Mouse (Mus musculus) midbrain, embryonic 16.5 days (tissue): ENCODE results near the gene Tiam2. TPM values are rescaled to one million over a fixed set of nuclear protein-coding genes. Genes with fewer than 3 reads are reported as not detected.

Source experiments
- ATAC-seq: fragments of 200-750 bp; cut with Nextera tagmentation; 2 replicates; pipeline ENCODE4 v1.8.0; 2017; ENCODE audit warnings: moderate TSS enrichment
- H3K27ac ChIP-seq: fragments of 300-500 bp; sonication (generic); 2 replicates; pipeline ENCODE4 v1.5.1; 2014; ENCODE audit warnings: mild to moderate bottlenecking, low read length, mixed read lengths
- H3K27me3 ChIP-seq: fragments of 300-500 bp; sonication (generic); 2 replicates; pipeline ENCODE4 v1.6.1; 2014; ENCODE audit warnings: low read depth, low read length, mixed read lengths; ENCODE audit not compliant: control insufficient read depth, insufficient read depth
- H3K36me3 ChIP-seq: fragments of 300-500 bp; sonication (generic); 2 replicates; pipeline ENCODE4 v1.6.1; 2014; ENCODE audit warnings: mild to moderate bottlenecking, low read length, moderate library complexity, mixed read lengths; ENCODE audit not compliant: control insufficient read depth, insufficient read depth
- H3K4me1 ChIP-seq: fragments of 300-500 bp; sonication (generic); 2 replicates; pipeline ENCODE4 v1.6.1; 2014; ENCODE audit warnings: mild to moderate bottlenecking, low read length, mixed read lengths; ENCODE audit not compliant: control insufficient read depth, insufficient read depth
- H3K4me2 ChIP-seq: fragments of 300-500 bp; sonication (generic); 2 replicates; pipeline ENCODE4 v1.6.1; 2014; ENCODE audit warnings: mild to moderate bottlenecking, low read length, mixed read lengths
- H3K4me3 ChIP-seq: fragments of 300-500 bp; sonication (generic); 2 replicates; pipeline ENCODE4 v1.5.1; 2014; ENCODE audit warnings: low read depth, mild to moderate bottlenecking, low read length, moderate library complexity, mixed read lengths
- H3K9ac ChIP-seq: fragments of 300-500 bp; sonication (generic); 2 replicates; pipeline ENCODE4 v1.6.1; 2014; ENCODE audit warnings: low read depth, low read length, mixed read lengths
- H3K9me3 ChIP-seq: fragments of 300-500 bp; sonication (generic); replicated peaks from 2 replicates; pipeline ENCODE4 v1.6.1; 2014; ENCODE audit warnings: mild to moderate bottlenecking, low read length, mixed read lengths; ENCODE audit not compliant: control insufficient read depth, poor library complexity, severe bottlenecking
- WGBS: fragments of 180-500 bp; shearing (Covaris S2); extraction: QIAGEN DNeasy Blood & Tissue Kit; methylation state at CpG from one replicate; pipeline ENCODE4 v1.1.7; 2014; 5-methylcytosine and 5-hydroxymethylcytosine counted together
- polyA plus RNA-seq: library from polyadenylated mRNA; unstranded; fragments of >200 nt; fragmentation: Nextera tagmentation; extraction: Ambion mirVana; gene quantifications from 2 replicates; pipeline ENCODE4 v1.2.1, GENCODE M21; 2015

Gene Tiam2
- polyA plus RNA-seq, 1 experiment from 2014 or later = 4.7 TPM

DNA sequence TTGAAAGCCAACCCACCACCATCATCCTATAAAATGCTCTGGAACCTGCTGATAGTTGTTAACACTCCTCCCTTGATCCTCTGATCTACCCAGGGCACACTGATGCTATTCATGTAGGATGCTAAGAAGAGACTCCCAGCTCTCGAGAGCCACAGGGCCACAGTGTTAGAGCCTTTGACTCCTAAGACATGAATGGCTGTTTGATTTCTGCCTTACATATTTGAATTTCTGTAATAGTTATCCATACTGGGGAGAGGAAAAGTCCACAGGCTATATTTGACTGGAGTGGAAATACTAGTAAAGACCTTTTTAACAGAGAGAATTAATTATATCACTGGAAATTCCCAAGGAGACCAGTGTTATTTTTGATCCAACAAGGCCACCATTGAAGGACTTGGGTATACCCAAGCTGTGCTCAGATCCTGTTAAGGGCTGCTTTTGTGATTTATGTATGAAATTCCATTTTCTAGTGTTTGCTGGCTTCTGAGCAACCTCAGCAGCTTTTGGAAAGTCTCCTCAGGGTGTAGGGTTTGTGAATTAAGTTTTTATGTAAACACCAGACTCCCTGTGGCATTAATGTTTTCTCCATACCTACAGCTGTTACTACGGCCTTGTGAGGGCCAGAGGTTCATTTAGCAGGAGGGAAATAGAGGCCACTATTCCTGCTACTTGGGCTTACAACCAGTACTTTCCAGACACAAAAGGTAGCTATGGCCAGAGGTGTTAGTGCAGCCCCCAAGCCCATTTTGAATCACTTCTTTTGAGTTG, 131.7 kb downstream of the Tiam2 start:
- Histone ChIP-seq H3K4me2 (no peak overlapping the region), H3K4me1 (no peaks in the 10 kb centered on the region), H3K36me3 (no peaks in the 10 kb centered on the region), H3K4me3 (no peak overlapping the region), H3K9me3 (no peaks in the 10 kb centered on the region), H3K9ac (no peak overlapping the region), H3K27ac (no peak overlapping the region), H3K27me3 (no peaks in the 10 kb centered on the region)
- ATAC-seq = no peak
- 61% methylated on average over 2 of the region's 2 CpGs for WGBS

GRCm38 (mm10) chr17:3465861-3466260, 139.5 kb downstream of the Tiam2 start:
- H3K4me1 ChIP-seq = peaks cover 7% of the 10 kb centered on the region; the same call in 1 of the 2 replicates
- no peaks in the 10 kb centered on the region for H3K27me3 ChIP-seq
- no peaks in the 10 kb centered on the region for H3K36me3 ChIP-seq
- no peak overlapping the region for H3K4me2 ChIP-seq
- no peak overlapping the region for H3K27ac ChIP-seq
- H3K4me3 ChIP-seq = no peak overlapping the region
- no peak overlapping the region for H3K9ac ChIP-seq
- no peak for ATAC-seq
- H3K9me3 ChIP-seq = no peaks in the 10 kb centered on the region
- WGBS = 67% methylated on average over 4 of the region's 4 CpGs

DNA sequence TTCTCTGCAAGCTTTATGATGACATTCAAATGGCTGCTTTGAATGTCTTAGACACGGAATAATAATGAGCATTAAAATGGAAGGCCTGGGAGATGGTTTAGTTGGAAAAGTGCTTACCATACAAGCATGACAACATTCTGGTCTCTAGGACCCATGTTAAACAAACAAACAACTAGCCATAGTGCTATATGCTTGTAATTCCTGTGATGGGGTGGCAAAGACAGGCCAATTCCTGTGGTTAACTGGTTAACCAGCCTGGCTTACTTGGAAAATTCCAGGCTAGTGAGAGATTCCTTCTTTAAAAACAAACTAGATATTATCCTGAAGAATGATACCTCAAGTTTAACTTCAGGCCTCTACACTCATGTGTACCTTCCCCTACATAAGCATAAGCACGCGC, 140.3 kb downstream of the Tiam2 start:
- WGBS = 95% methylated on average over 3 of the region's 3 CpGs
- no peak for ATAC-seq
- Histone ChIP-seq H3K4me3 (no peak overlapping the region), H3K27ac (no peak overlapping the region), H3K27me3 (no peaks in the 10 kb centered on the region), H3K9ac (no peak overlapping the region), H3K9me3 (no peaks in the 10 kb centered on the region), H3K4me1 (peaks cover 7% of the 10 kb centered on the region; the same call in 1 of the 2 replicates), H3K36me3 (no peaks in the 10 kb centered on the region), H3K4me2 (no peak overlapping the region)

DNA sequence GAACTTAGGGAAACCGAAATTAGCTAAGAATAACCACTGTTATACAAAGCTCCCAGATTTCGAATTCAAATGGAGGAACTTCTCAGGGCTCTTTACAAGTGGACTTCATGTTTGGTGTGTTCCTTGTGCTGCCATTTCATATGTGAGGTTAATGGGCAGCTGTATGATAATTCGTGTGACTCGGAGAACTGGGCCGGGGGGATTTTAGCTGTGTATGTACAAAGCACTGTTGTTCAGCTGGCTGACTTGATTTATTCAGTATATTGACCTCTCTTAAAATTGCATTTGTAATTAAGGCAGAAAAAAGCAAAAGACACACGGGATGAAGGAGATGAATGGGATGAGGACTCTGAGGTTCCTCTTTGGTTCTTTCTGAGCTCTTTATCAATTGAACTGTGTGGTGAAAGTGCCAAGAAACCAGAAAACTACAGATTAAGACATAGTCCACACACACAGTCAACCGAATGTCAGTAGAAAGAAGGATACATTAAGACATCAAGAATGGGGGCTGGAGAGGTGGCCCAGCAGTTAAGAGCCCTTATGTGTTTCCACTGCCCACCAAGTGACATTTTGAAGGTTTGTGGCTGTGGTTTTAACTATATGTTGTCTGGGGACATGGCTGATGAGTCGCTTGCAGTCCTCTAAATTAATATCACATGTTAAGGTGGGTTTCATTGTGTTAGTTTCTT, 141.4 kb downstream of the Tiam2 start:
- no peaks in the 10 kb centered on the region for H3K36me3 ChIP-seq
- H3K27ac ChIP-seq = no peak overlapping the region
- no peaks in the 10 kb centered on the region for H3K27me3 ChIP-seq
- H3K4me2 ChIP-seq = no peak overlapping the region
- 41% methylated on average over 8 of the region's 8 CpGs for WGBS
- no peak for ATAC-seq
- H3K9ac ChIP-seq = no peak overlapping the region
- H3K9me3 ChIP-seq = no peaks in the 10 kb centered on the region
- no peak overlapping the region for H3K4me3 ChIP-seq
- H3K4me1 ChIP-seq = peaks cover 7% of the 10 kb centered on the region; the same call in 1 of the 2 replicates

DNA sequence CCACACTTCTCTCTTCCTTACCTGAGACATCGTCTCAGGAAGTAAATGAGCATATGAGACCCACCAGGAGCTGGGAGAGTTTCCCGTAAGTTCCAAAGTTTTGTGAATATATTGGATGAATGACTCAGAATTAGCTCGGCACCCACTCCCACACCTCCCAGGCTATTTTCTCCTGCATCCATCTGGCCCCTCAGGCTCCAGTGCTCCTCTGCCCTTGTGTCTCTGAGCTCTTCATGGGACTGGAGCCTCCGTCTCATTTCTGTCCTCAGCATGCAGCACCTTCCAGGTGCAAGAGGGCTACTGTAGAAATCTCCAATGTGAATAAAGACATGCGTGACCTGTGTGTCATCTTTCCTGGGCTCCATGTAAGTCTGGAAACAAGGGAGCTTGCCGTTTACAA, 145.6 kb downstream of the Tiam2 start:
- Histone ChIP-seq H3K27ac (no peak overlapping the region), H3K4me2 (no peak overlapping the region), H3K9ac (no peak overlapping the region), H3K36me3 (no peaks in the 10 kb centered on the region), H3K9me3 (no peaks in the 10 kb centered on the region), H3K4me1 (no peaks in the 10 kb centered on the region), H3K27me3 (no peaks in the 10 kb centered on the region), H3K4me3 (no peak overlapping the region)
- WGBS = 78% methylated on average over 6 of the region's 6 CpGs
- no peak for ATAC-seq

DNA sequence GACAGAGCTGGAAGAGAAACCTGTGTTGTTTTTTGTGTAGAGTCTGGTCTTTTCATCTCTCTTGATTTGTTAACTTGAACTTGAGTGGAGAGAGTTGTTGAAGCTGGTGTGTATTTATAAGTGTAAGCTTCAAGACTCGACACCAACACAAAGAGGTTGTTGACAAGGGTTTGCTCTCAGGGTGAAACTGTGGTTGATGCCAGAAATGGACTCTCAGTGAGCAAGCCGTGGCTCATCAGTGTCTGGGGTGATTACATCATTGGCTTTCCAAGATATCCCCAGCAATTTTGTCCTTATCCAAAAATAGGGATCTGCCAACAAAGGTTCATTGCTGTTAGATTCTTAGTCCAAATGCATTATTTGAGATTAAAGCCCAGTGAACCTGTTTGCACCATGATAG, 150.2 kb downstream of the Tiam2 start:
- Histone ChIP-seq H3K9ac (no peak overlapping the region), H3K36me3 (no peaks in the 10 kb centered on the region), H3K4me2 (no peak overlapping the region), H3K4me3 (no peak overlapping the region), H3K9me3 (no peaks in the 10 kb centered on the region), H3K4me1 (no peaks in the 10 kb centered on the region), H3K27me3 (no peaks in the 10 kb centered on the region), H3K27ac (no peak overlapping the region)
- no peak for ATAC-seq
- WGBS = 84% methylated on average over 2 of the region's 2 CpGs

- no peak; the same call in 1 of the 2 replicates for ATAC-seq
- Histone ChIP-seq H3K27ac (peak overlapping the region; percentile 20; the same call in 1 of the 2 replicates), H3K9ac (no peak overlapping the region), H3K27me3 (no peaks in the 10 kb centered on the region), H3K4me1 (no peaks in the 10 kb centered on the region), H3K4me2 (no peak overlapping the region), H3K9me3 (no peaks in the 10 kb centered on the region), H3K36me3 (no peaks in the 10 kb centered on the region), H3K4me3 (no peak overlapping the region)
- 66% methylated on average over 7 of the region's 7 CpGs for WGBS
These were observed 155.5 kb downstream of the Tiam2 start for GRCm38 (mm10) chr17:3481576-3482575.

- WGBS = 92% methylated on average over 8 of the region's 8 CpGs
These were observed 156.7 kb downstream of the Tiam2 start for GRCm38 (mm10) chr17:3483091-3483490.

More at GRCm38 (mm10) chr17:3483091-3483490, 156.7 kb downstream of the Tiam2 start:
- Histone ChIP-seq H3K4me3 (no peak overlapping the region), H3K4me2 (no peak overlapping the region), H3K27me3 (no peaks in the 10 kb centered on the region), H3K9me3 (no peaks in the 10 kb centered on the region), H3K4me1 (no peaks in the 10 kb centered on the region), H3K36me3 (no peaks in the 10 kb centered on the region), H3K27ac (no peak overlapping the region), H3K9ac (no peak overlapping the region)
- no peak for ATAC-seq
